In the genomic region with DNA sequence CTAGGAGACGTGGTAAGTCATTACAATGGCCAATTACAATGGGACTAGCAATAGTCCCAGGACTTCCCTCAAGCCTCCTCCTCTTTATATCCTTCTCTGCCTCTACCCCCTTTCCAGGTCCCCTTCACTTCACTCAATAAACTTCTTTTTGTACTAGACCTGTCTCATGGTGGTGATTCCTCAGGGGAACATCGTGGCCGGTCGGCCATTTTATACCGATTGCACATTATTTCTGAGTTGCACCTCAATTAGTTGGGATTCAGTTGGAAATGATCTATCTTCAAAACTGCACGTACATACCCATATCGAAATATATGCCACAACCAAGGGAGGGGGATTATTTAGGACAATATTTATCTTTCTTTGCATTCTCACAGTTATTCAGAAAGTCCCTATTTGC, we compare ENCODE assay signal across 8 mouse cellular contexts. TPM values are rescaled to one million over a fixed set of nuclear protein-coding genes. Genes with fewer than 3 reads are reported as not detected.
DNase-seq lines count a peak whose midpoint lies in the region; ATAC-seq lines count a peak whose summit lies in the region.

No protein-coding gene starts in this region.

- peak; percentile 28; the same call in 1 of the 2 replicates for ATAC-seq in kidney, embryonic 16.5 days (ENCODE audit: low FRiP score, low TSS enrichment)
- ATAC-seq in intestine, embryonic 15.5 days: peak; percentile 17
- ATAC-seq in neural tube, embryonic 12.5 days (ENCODE audit: low FRiP score, low read depth): peak; percentile 57

- peak overlapping the region; percentile 80 for H3K9ac ChIP-seq in kidney, embryonic 16.5 days (replicated peaks; ENCODE audit: low read length)
- peak overlapping the region; percentile 72; the same call in 1 of the 2 replicates for H3K9ac ChIP-seq in intestine, embryonic 15.5 days
- peak overlapping the region; percentile 82 for H3K9ac ChIP-seq in neural tube, embryonic 12.5 days

- H3K4me1 ChIP-seq in kidney, embryonic 16.5 days (ENCODE audit: insufficient read depth, low read length): peaks cover 13% of the 10 kb centered on the region
- 0 out of 2 replicates have a peak, but pooled peaks cover 7% of the 10 kb centered on the region for H3K4me1 ChIP-seq in intestine, embryonic 15.5 days (replicated peaks)
- peaks cover 11% of the 10 kb centered on the region for H3K4me1 ChIP-seq in neural tube, embryonic 12.5 days

- 27% methylated on average over 7 of the region's 7 CpGs for WGBS in kidney, embryonic 16.5 days
- WGBS in intestine, embryonic 15.5 days: 25% methylated on average over 7 of the region's 7 CpGs
- WGBS in neural tube, embryonic 12.5 days: 24% methylated on average over 7 of the region's 7 CpGs

- no peak for DNase-seq in kidney, adult 11 months
- DNase-seq in c-Kit-positive CD71-positive TER-119-positive erythroid progenitor cells, embryonic 14.5 days (ENCODE audit: low spot score): peak; percentile 42
- no peak for DNase-seq in layer of hippocampus, adult 18-20 months (ENCODE audit: low spot score in 2 of 2)
- DNase-seq in cerebellum, adult 18-20 months: no peak
- no peak for DNase-seq in kidney, postnatal 4 days

- peak overlapping the region; percentile 73 for H3K4me3 ChIP-seq in kidney, embryonic 16.5 days (ENCODE audit: low read length)
- H3K4me3 ChIP-seq in intestine, embryonic 15.5 days (replicated peaks): peak overlapping the region; percentile 65
- peak overlapping the region; percentile 60 for H3K4me3 ChIP-seq in neural tube, embryonic 12.5 days

- peaks cover 15% of the 10 kb centered on the region for H3K36me3 ChIP-seq in kidney, embryonic 16.5 days (ENCODE audit: insufficient read depth, low read length)
- H3K36me3 ChIP-seq in intestine, embryonic 15.5 days: no peaks in the 10 kb centered on the region; the same call in 1 of the 2 replicates
- H3K36me3 ChIP-seq in neural tube, embryonic 12.5 days: peaks cover 10% of the 10 kb centered on the region; the same call in 1 of the 2 replicates

- peak overlapping the region; percentile 96 for H3K27ac ChIP-seq in kidney, embryonic 16.5 days (ENCODE audit: low read length)
- H3K27ac ChIP-seq in intestine, embryonic 15.5 days: peak overlapping the region; percentile 95
- 0 out of 2 replicates have a peak overlapping the region, but pooled peaks have one; percentile 59 for H3K27ac ChIP-seq in neural tube, embryonic 12.5 days

- no peaks in the 10 kb centered on the region for H3K9me3 ChIP-seq in kidney, embryonic 16.5 days (ENCODE audit: low read length)
- H3K9me3 ChIP-seq in intestine, embryonic 15.5 days: no peaks in the 10 kb centered on the region
- H3K9me3 ChIP-seq in neural tube, embryonic 12.5 days: no peaks in the 10 kb centered on the region

- H3K4me2 ChIP-seq in kidney, embryonic 16.5 days (replicated peaks; ENCODE audit: low read depth, low read length): peak overlapping the region; percentile 77
- peak overlapping the region; percentile 75 for H3K4me2 ChIP-seq in intestine, embryonic 15.5 days (replicated peaks)
- H3K4me2 ChIP-seq in neural tube, embryonic 12.5 days (replicated peaks): peak overlapping the region; percentile 82

- no peaks in the 10 kb centered on the region for H3K27me3 ChIP-seq in kidney, embryonic 16.5 days (ENCODE audit: insufficient read depth, low read length)
- H3K27me3 ChIP-seq in intestine, embryonic 15.5 days (replicated peaks): no peaks in the 10 kb centered on the region
- H3K27me3 ChIP-seq in neural tube, embryonic 12.5 days (replicated peaks): no peaks in the 10 kb centered on the region

RNA-seq across cellular contexts. Expression of a gene that starts 8.9 kb away (rescaled TPM):
- 10.6 and 14.8 TPM in 2 replicates for polyA plus RNA-seq in kidney, embryonic 16.5 days (2015; fragmentation: Nextera tagmentation; extraction: Ambion mirVana)
- polyA plus RNA-seq in intestine, embryonic 15.5 days (2015; fragmentation: Nextera tagmentation; extraction: Ambion mirVana): 10.8 and 12.1 TPM in 2 replicates
- polyA plus RNA-seq in neural tube, embryonic 12.5 days (2016; fragmentation: Nextera tagmentation; extraction: Ambion mirVana): 31.5 and 31.9 TPM in 2 replicates
- total RNA-seq in layer of hippocampus, adult 18-20 months (2021): 10 to 100 TPM; 79.8 to 85.2 TPM

RNA-seq across cellular contexts. Expression of a gene that starts 11.3 kb away (rescaled TPM):
- 8.2 and 9.6 TPM in 2 replicates for polyA plus RNA-seq in kidney, embryonic 16.5 days (2015; fragmentation: Nextera tagmentation; extraction: Ambion mirVana)
- polyA plus RNA-seq in intestine, embryonic 15.5 days (2015; fragmentation: Nextera tagmentation; extraction: Ambion mirVana): 5.2 and 5.5 TPM in 2 replicates
- 10.9 and 11.3 TPM in 2 replicates for polyA plus RNA-seq in neural tube, embryonic 12.5 days (2016; fragmentation: Nextera tagmentation; extraction: Ambion mirVana)
- 10 to 100 TPM; 10.6 to 10.8 TPM for total RNA-seq in layer of hippocampus, adult 18-20 months (2021)

RNA-seq across cellular contexts. Expression of a gene that starts 11.4 kb away (rescaled TPM):
- polyA plus RNA-seq in kidney, embryonic 16.5 days (2015; fragmentation: Nextera tagmentation; extraction: Ambion mirVana): 8.3 and 9.1 TPM in 2 replicates
- 4.9 and 6.1 TPM in 2 replicates for polyA plus RNA-seq in intestine, embryonic 15.5 days (2015; fragmentation: Nextera tagmentation; extraction: Ambion mirVana)
- polyA plus RNA-seq in neural tube, embryonic 12.5 days (2016; fragmentation: Nextera tagmentation; extraction: Ambion mirVana): 11.7 and 13.1 TPM in 2 replicates
- total RNA-seq in layer of hippocampus, adult 18-20 months (2021): 10 to 100 TPM; 15.0 to 15.6 TPM

RNA-seq across cellular contexts. Expression of a gene that starts 11.5 kb away (rescaled TPM):
- polyA plus RNA-seq in kidney, embryonic 16.5 days (2015; fragmentation: Nextera tagmentation; extraction: Ambion mirVana): 33.3 and 42.0 TPM in 2 replicates
- 28.9 and 32.5 TPM in 2 replicates for polyA plus RNA-seq in intestine, embryonic 15.5 days (2015; fragmentation: Nextera tagmentation; extraction: Ambion mirVana)
- 52.7 and 61.1 TPM in 2 replicates for polyA plus RNA-seq in neural tube, embryonic 12.5 days (2016; fragmentation: Nextera tagmentation; extraction: Ambion mirVana)
- 10 to 100 TPM; 83.8 to 94.8 TPM for total RNA-seq in layer of hippocampus, adult 18-20 months (2021)
